Mouse (Mus musculus): ENCODE results near the gene Chl1.

Chl1 gene

DNA sequence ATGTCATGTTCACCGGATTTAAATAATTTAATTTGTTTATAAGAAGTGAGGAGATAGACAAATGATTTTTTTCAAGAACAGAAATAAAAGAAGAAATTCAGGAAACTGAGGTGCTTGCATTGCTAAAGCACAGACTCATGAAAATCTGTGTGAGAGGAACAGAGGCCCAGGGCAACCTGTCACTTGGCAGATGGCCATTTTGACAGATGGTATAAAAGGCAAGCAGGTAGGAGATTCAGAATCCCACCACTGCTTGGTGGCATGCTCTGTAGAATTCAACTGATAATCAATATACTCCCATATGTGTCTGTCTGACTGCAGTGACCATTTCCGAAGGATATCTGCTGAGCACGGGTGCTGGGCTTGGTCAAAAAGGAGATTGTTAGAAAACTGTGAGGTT lies 162.7 kb downstream of the Chl1 start:
- DNase-seq = no peak

DNA sequence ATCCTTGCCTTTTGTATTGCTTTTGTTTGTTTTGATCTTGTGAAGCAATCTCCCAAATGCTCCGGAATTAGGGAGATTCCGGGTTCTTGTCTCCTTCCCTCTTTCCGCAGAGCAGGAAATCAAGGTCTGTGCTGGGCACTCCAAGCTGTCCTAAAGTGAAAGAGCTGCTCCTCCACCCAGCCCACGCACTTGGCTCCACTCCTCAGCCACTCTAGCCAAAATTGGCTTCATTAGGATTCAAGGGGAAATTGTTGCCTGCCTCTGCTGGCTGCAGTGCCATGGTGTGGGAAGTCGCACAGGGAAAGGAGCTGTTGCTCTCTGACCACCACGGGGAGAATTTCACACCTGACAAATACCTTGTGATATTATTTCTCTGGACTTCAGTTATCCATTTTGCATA lies 163.9 kb downstream of the Chl1 start:
- no peak for DNase-seq

DNA sequence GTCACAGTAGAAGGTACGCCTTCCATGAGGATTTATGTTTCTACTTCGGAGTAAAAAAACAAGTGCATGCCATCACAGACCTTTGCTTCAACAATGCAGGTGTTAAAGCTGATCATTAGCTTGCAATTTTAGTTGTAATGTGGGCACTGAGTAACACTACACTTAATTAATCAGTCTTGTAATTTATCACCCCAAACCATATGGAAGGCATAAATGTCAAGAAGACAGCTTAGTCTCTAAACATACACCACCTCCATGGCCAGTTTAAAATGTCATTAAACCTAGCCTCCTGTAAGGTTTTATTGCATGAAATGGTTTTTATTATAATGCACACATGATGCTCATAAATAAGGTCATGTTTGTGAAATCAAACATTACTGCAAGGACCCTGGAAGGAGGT lies 164.8 kb downstream of the Chl1 start:
- no peak for DNase-seq

DNA sequence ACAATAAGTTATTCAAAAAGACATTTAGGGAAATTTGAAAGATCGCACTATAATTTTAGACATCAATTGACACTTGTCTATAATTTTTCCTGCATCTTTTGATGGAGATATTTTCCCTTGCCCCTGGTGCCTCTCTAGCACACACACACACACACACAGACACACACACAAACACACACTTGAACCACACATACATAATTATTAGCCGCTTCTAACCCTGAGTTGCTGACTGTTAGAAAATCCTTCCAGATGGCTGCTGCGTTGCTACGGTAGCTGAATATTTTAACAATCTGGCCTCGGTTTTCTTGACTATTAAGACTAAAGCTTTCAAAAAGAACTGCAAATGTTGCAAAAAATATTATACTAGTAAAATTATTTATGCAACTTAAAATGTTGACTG lies 166.3 kb downstream of the Chl1 start:
- no peak for DNase-seq

DNA sequence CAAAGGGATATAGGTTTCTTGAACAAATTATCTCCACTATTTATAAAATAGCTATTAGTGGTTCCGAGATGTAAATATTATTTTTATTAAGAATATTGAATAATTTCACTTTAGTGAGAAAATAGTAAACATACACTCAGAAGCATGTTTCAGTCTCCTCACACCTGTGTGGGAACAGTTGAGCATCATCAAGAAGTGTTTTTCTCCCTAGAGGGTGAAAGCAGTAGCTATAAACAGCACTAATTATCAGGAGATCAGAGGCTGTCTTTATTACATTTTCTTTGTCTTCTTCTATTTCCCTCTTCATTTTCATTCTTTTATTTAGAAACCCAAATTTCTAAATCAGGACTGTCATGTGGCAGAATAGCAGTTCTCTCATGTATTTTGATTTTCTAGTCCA lies 166.7 kb downstream of the Chl1 start:
- DNase-seq = no peak

DNA sequence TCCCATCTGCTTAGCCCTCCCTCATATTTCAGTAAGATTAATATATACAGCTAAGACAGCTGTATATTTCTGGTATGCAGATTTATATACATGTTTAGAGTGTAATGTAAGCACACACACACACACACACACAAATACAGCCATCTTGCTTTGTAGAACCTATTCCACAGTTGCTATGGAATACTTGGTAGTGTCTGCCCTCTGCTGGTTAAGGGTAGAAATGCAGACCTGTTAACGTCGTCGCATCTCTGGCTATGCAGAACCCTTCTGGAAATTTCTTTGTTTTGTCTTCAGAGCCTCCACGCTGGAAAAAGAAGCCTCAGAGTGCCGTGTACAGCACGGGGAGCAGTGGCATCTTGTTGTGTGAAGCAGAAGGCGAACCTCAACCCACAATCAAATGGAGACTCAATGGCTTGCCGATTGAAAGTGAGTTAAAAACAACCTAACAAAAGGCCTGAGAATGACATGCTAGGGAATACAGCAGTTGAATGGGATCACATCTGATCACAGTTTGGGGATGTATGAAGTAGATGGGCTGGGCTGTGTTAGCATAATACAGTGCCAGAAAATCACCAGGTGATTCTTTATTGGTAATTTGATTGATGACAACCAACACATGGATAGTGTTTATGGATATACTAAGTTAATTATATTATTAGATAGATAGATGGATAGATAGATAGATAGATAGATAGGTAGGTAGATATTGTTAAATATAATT lies 172.6 kb downstream of the Chl1 start:
- peak; percentile 79 for DNase-seq

DNA sequence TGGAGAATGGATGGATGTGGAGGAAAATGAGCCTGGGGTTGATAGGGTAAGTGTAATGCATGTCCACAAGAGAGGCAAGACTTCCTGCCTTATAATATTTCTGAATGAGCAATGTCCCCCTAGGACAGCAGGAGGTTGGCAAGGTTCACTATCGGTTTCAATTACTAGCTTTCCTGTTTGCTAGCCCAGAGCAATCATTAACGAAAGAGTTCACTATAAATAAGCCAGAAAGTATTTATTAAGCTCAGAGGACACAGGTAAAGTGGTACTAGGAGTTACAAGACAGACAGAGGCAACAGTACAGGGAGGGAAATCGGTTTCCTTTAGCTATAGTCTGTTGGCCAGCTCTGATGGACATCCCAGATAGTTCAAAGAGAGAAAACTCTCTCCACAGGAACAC lies 182.1 kb downstream of the Chl1 start:
- DNase-seq = no peak

DNA sequence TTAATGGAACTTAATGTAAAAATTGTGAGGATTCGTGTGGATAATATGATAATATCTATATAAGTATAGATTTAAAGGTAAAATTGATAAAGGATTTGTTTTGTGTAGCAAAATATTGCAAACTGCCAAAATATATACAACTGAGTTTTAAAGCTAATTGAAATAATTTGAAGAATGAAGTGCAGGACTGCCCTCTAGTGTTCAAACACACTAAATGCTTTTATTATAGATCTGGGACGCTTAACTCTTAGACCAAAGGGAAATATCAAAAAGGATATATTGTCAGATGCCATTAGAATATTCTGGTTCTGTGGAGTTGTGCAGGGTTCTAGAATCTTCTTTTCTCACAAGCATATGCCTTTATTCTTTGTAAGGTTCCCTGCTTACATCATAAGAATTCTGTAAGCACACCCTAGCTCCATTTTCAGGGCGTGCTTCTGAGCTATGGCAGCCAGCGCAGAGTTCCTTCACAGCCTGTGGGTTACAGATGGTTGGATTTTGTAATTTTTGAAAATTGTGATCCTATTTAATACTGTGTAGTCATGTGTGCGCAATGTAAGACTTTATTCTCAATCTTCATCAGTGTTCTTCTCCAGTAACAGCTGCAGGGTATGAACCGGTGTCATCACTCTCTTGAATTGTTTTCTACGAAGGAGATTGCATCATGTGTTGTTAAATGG lies 187.1 kb downstream of the Chl1 start:
- DNase-seq = no peak

DNA sequence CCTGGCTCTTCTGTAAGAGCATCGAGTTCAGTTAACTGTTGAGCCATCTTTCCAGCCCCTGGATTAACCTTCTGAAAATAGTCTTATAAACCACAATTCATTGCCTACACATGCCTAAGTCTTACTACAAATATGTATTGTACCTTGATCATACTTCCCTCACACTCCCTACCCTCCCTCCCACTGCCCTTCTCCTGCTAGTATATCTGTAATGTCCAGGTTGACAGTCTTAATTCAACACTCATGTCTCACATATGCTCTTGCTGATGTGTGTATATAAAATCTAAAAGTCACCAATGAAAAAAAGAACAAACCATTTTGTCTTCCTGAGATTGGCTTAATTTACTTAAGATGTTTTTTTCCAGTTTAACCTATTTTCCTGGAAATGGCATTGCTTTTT lies 189.1 kb downstream of the Chl1 start:
- DNase-seq = no peak

DNA sequence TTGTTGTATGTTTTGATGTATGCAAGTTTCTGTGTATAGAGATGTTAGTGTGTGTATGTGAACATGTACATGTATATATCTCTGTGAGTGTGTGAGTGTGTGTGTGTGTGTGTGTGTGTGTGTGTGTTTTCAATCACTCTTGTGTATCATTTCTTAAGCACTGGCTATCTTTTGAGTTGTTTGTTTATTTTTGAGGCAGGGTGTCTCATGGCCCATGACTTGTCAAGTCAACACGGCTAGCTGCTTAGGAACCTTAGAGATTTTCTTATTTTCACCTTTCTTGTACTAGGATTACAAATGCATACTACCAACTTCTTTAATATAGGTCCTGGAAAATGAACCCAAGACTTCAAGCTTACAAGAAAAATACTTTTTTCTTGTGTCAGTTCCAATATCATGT lies 189.5 kb downstream of the Chl1 start:
- DNase-seq = no peak

DNA sequence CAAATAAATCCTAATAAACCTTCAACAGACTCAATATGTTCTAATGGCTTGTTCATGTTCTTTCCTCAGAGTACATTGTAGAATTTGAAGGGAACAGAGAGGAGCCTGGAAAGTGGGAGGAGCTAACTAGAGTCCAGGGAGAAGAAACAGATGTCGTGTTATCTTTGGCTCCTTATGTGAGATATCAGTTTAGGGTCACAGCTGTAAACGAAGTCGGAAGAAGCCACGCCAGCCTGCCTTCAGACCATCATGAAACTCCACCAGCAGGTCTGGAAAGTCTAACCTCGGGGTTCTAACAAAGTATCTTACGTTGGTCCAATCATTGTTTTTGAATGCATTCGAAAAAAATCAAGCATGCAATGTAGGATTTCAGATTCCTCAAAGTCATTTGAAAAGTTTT lies 189.9 kb downstream of the Chl1 start:
- DNase-seq = no peak

DNA sequence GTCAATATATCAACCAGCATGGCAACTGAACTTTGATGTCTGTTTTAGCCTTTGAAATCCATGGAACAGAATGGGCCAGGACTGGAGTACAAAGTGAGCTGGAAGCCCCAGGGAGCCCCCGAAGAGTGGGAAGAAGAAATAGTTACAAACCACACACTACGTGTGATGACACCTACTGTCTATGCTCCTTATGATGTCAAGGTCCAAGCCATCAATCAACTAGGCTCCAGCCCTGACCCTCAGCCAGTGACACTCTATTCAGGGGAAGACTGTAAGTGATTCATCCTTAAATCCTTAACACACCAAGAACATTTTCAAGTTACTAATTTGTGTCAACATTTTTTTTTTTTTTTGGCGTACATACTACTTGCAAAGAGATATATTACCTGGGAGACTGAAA lies 196.0 kb downstream of the Chl1 start:
- no peak for DNase-seq

DNA sequence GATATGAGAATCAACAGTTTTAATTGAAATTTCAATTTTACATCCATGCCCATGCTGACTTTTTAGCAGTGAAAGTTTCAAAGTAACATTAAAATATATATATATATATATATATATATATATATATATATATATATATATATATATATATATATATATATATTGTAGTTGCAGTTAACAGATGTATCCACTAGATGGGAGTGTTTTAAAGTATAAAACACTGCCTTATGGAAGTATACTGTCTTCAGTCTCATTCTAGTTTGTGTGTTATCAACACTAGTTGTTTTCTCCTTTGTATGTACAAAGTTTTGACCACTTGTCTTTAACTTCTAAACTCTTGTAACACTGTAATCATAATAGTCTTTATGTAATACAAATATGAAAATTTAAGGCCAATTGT lies 228.9 kb downstream of the Chl1 start:
- no peak for DNase-seq

DNA sequence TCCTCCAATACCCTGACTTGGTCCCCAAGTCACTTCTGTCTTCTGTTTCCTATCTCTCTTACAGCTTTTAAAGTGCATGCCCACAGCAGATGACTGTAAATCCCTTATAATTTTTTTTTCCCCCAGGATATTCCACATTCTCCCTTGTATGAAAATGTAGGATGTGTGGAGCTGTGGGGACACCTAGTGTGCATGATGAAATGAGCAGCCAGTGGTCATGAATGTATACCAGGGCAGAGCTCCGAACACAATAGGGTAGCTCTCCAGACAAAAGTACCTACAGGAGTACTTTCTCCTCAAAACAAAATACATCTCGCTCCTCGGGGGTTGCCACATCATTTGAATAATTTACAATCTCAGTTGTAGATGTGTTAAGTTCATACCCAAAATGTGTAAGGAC lies 232.4 kb downstream of the Chl1 start:
- no peak for DNase-seq

DNA sequence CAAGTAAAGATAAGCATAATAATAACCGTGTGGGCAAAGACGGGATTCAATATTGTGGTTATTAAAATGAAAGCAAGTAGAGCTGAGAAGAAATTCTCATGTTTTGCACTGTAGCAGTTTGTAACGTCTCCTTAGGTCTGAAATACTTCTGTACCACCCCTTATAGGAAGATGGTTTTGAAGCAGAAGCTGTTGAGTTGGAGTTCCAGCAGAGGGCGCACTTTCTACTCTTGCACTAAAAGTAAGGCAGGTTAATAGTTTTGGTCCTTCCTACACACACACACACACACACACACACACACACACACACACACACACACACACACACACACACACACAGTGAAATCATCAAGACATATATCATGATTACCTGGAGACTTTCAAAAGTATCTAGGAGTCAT lies 235.7 kb downstream of the Chl1 start:
- DNase-seq = peak; percentile 48

DNA sequence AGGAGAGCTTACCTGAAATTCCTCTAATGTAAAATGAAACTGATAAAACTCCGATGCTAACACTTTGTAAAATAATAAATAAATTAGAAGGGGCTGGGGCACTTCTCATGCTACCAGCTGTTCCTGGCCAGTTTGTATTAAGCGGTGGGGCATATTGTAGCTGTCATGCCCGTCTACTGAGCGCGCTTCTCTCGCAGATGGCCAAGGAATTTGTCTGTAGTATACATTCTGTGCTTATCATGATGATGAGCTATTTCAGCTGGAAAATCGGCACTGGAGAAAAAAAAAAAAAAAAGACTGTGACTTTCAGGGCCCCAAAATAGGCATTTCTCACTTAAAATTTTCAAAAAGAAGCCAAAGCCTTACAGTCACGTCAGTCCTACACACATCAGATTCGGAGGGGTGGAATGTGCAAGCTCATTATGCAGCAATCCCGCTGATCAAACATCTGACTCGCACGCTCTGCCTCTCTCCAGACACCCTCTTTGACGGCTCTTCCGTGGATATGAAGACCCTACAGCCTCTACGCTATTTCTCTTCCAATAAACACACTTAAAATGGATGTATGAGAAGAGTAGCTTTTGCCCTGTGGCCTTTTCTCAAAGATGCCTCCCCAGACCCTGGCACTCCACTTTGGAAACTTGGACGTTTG lies 238.9 kb downstream of the Chl1 start:
- no peak for DNase-seq

DNA sequence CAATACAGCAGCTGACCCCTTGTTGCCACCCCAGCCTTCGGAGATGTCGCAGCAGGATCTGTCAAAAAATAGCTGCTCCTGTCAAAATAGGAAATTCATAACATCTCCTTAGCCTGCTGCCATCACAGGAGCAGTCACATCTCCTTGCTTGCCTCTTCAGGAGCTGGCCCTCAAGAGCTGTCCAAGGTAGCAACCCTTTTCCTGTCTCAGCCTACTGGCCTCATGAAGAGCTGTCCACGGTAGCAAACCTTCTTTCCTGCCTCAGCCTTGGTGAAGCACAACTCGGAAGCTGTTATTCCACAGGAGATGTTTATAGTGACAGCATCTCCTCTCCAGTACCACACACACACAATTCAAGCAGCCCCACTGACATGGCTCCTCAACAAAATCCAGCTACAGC lies 243.5 kb downstream of the Chl1 start:
- DNase-seq = peak; percentile 18

DNA sequence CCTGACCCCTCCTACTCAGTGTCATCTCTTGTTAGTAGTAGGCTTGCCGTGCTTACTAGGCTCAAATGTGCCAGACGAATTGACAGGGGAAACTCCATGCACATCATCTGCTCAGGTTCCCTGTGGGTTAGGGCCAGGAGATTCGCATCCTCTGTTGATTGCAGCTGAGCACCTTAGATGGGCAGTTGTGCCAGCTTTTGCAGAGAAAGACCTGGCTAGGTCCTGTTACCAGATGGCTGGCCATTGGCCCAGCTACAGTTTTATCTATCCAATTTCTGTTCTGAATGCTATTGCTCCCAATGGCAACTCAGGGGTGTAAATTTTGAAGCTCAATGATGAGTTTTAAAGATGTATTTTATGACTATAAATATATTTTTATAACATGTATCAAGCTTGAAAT lies 256.4 kb downstream of the Chl1 start:
- DNase-seq = no peak

DNA sequence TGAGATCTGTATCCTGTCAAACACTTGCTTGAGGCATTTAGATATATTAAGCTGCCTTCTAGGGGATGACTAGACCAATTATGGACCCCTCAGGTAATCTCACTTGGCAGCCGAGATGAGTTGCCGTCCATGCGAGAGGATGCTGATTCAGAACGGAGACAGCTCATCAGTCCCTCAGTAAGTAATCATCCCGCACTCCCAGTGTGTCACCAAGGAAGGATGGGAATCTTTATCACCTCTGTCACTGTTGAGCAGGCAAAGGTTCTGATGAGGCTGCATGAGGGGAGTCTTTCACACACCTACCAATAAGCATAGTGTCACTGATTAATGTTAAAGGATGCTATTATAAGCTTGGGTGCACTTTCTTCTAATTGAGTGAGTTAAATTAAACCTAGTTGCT lies 270.7 kb downstream of the Chl1 start:
- no peak for DNase-seq

DNA sequence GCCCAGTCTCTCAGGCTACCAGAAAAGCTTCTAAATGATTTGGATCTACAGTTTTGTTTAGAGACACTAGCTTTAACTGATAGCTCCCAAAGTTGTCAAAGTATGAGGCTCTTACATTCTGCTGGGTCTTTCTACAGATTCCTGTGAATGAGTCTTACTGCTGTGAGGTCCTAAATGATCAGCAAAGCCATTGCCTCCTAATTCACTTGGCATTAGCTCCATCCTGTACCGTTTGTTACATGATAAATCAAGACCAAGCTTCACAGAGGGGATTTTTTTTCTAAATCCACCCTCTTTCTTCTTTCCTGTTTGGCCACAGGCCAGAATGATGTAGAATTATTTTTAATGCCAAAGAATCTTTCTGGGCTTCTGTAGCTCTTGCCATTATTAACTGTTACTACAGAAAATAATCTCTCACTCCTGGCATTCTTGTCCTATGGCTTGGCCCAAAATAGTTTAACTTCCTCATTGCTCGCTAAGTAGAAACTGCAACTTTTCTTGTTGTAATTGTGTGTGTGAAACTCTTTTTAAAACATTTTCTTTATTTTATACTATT lies 280.8 kb downstream of the Chl1 start:
- DNase-seq = no peak

DNA sequence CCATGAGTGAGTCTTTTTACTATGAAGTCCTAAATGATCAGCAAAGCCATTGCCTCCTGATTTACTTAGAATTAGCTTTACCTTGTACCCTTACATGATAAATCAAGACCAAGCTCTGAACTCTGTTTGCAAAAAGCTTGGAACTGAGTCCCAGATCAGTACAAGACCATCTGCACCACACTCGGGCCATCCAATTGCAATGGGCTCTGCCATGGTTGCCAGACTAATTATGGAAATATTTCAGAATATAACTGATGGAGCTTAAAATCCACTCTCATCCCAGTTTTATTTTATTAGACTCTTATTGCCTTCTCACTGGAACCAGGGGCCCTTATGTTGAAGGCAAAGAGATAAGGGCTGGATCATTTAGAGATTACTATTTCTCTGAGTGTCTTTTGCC lies 284.9 kb downstream of the Chl1 start:
- DNase-seq = no peak

All from kidney, postnatal 10 days (tissue).